8 mouse cellular contexts compared by ENCODE assay signal in the genomic region with DNA sequence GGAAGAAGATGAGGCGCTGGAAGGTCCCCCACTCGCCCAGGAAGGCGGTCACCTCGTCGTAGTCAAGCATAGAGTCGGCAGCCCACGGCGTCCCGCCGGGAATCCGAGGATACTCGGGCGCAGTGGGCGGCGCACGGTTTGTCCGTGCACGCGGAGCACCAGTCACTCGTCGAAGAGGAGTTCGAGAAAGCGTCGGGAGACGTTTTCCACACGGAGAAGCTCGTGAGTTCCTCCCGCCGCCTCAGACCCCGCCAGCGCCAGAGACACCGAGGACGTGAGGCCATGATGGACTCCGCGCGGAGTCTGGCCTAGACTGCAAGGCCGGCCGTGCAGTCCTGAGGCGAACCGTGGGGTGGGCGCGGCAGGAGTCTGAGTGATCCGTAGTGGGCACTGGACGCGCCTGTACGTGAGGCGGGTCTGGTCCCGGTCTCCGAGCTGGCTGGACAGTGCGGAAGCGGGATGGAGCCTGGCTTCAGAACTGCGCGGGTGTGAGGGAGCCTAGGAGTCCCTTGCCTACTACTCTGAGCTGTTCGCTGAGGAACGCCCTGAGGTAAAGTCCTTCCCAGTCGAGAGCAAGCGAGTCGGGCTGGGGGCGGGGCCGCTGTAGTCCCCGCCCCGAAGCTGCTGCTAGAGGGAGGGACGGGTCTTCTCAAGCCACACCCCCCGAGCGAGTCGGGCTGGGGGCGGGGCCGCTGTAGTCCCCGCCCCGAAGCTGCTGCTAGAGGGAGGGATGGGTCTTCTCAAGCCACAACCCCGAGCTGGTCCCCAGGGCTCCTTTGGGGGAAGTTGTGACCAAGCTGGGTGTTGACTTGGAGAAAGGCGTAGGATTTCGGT. TPM values are rescaled to one million over a fixed set of nuclear protein-coding genes. Genes with fewer than 3 reads are reported as not detected.
A peak's percentile ranks its signal among the peaks of the same experiment; 100 is the strongest.
DNase-seq lines count a peak whose midpoint lies in the region; ATAC-seq and TF ChIP-seq lines count a peak whose summit lies in the region.

A gene (minus strand): TSS at position 545 of the 834 bp plus-strand sequence.

- peak within 1 kb of the TSS; percentile 71 for H3K4me3 ChIP-seq in brown adipose tissue, adult 24 weeks (ENCODE audit: insufficient read depth, low read depth, low read length)
- H3K4me3 ChIP-seq in heart, embryonic 13.5 days, result peak within 1 kb of the TSS; percentile 65
- H3K4me3 ChIP-seq in kidney, postnatal 0 days (replicated peaks; ENCODE audit: low read depth, low read length), result peak within 1 kb of the TSS; percentile 60
- peak within 1 kb of the TSS; percentile 58 to 66 for H3K4me3 ChIP-seq in liver, embryonic 14.5 days (ENCODE audit: insufficient read depth in 1 of 2, low read depth in 2 of 2, low read length in 2 of 2)
- peak within 1 kb of the TSS; percentile 68 for H3K4me3 ChIP-seq in stomach, embryonic 15.5 days (replicated peaks)

- DNase-seq in CD4-positive, CD25-positive, alpha-beta regulatory T cell, adult 2 months (ENCODE audit: low read depth, low spot score), result peak; percentile 77
- peak; percentile 94 for DNase-seq in kidney, postnatal 0 days (ENCODE audit: low spot score)
- DNase-seq in liver, embryonic 14.5 days (ENCODE audit: low read depth in 3 of 3, low spot score in 3 of 3), result peak; percentile 65 to 78 (median 68)
- DNase-seq in neural tube, embryonic 10.5 days (ENCODE audit: extremely low spot score, low spot score), result peak; percentile 84

- H3K27me3 ChIP-seq in heart, embryonic 13.5 days (replicated peaks), result 0 out of 2 replicates have a peak, but pooled peaks cover 5% of the 10 kb centered on the region
- H3K27me3 ChIP-seq in kidney, postnatal 0 days (ENCODE audit: insufficient read depth, low read length), result no peaks in the 10 kb centered on the region
- H3K27me3 ChIP-seq in liver, embryonic 14.5 days (ENCODE audit: control insufficient read depth, insufficient read depth, low read length), result no peaks in the 10 kb centered on the region; the same call in 1 of the 2 replicates
- no peaks in the 10 kb centered on the region for H3K27me3 ChIP-seq in stomach, embryonic 15.5 days (replicated peaks)

- H3K4me1 ChIP-seq in brown adipose tissue, adult 24 weeks (ENCODE audit: control insufficient read depth, insufficient read depth, insufficient read length, low read length), result no peaks in the 10 kb centered on the region
- H3K4me1 ChIP-seq in heart, embryonic 13.5 days, result peaks cover 12% of the 10 kb centered on the region
- H3K4me1 ChIP-seq in kidney, postnatal 0 days (replicated peaks; ENCODE audit: insufficient read depth, low read length), result no peaks in the 10 kb centered on the region
- peaks cover 0 to 6% of the 10 kb centered on the region in 2 experiments; a peak in 2 of 4 replicates for H3K4me1 ChIP-seq in liver, embryonic 14.5 days (replicated peaks; ENCODE audit: control insufficient read depth in 2 of 2, insufficient read depth in 2 of 2, low read length in 1 of 2)
- 0 out of 2 replicates have a peak, but pooled peaks cover 4% of the 10 kb centered on the region for H3K4me1 ChIP-seq in stomach, embryonic 15.5 days

- no peak for TF ChIP-seq EP300 in liver, embryonic 14.5 days (IDR thresholded peaks at IDR 0.05; ENCODE audit: low read depth)

- no peak within 1 kb of the TSS for H3K27ac ChIP-seq in brown adipose tissue, adult 24 weeks (replicated peaks; ENCODE audit: low read depth, low read length)
- H3K27ac ChIP-seq in heart, embryonic 13.5 days (replicated peaks), result peak within 1 kb of the TSS; percentile 26; the same call in 1 of the 2 replicates
- H3K27ac ChIP-seq in kidney, postnatal 0 days, result peak within 1 kb of the TSS; percentile 69
- H3K27ac ChIP-seq in liver, embryonic 14.5 days, result no peak within 1 kb of the TSS
- peak within 1 kb of the TSS; percentile 84 for H3K27ac ChIP-seq in stomach, embryonic 15.5 days

- peak; percentile 78 for ATAC-seq in erythroid progenitor cell, adult 5-6 weeks (replicated peaks; ENCODE audit: low FRiP score, poor library complexity, severe bottlenecking)
- peak; percentile 89 for ATAC-seq in heart, embryonic 13.5 days (ENCODE audit: extremely low read depth, insufficient number of reproducible peaks, low FRiP score, low TSS enrichment)
- peak; percentile 97 for ATAC-seq in kidney, postnatal 0 days (replicated peaks; ENCODE audit: low FRiP score, low read depth)
- ATAC-seq in liver, embryonic 14.5 days (ENCODE audit: insufficient read depth), result peak; percentile 93
- peak; percentile 92 for ATAC-seq in stomach, embryonic 15.5 days (ENCODE audit: insufficient read depth, low FRiP score, low read depth)

- peak within 1 kb of the TSS; percentile 82 for H3K9ac ChIP-seq in heart, embryonic 13.5 days
- H3K9ac ChIP-seq in kidney, postnatal 0 days (ENCODE audit: low read depth, low read length), result peak within 1 kb of the TSS; percentile 74
- peak within 1 kb of the TSS; percentile 23 for H3K9ac ChIP-seq in liver, embryonic 14.5 days (replicated peaks)
- peak within 1 kb of the TSS; percentile 61 for H3K9ac ChIP-seq in stomach, embryonic 15.5 days

- WGBS in heart, embryonic 13.5 days, result 2% methylated on average over 73 of the region's 73 CpGs
- 2% methylated on average over 73 of the region's 73 CpGs for WGBS in kidney, postnatal 0 days
- 2% methylated on average over 73 of the region's 73 CpGs for WGBS in liver, embryonic 14.5 days (ENCODE audit: insufficient replicate concordance)
- 2% methylated on average over 73 of the region's 73 CpGs for WGBS in stomach, embryonic 15.5 days

- TF ChIP-seq CTCF in kidney, postnatal 0 days (IDR thresholded peaks at IDR 0.05; ENCODE audit: low read depth), result no peak
- no peak for TF ChIP-seq CTCF in liver, embryonic 14.5 days (IDR thresholded peaks at IDR 0.05; ENCODE audit: low read depth)

- no peaks in the 10 kb centered on the region for H3K36me3 ChIP-seq in heart, embryonic 13.5 days
- H3K36me3 ChIP-seq in kidney, postnatal 0 days (ENCODE audit: insufficient read depth, low read length), result no peaks in the 10 kb centered on the region
- H3K36me3 ChIP-seq in liver, embryonic 14.5 days (replicated peaks; ENCODE audit: control insufficient read depth, insufficient read depth, low read depth), result peaks cover 18% of the 10 kb centered on the region
- H3K36me3 ChIP-seq in stomach, embryonic 15.5 days, result no peaks in the 10 kb centered on the region

- H3K4me2 ChIP-seq in heart, embryonic 13.5 days, result peak within 1 kb of the TSS; percentile 95
- H3K4me2 ChIP-seq in kidney, postnatal 0 days (ENCODE audit: low read length), result peak within 1 kb of the TSS; percentile 93
- peak within 1 kb of the TSS; percentile 94 for H3K4me2 ChIP-seq in liver, embryonic 14.5 days (ENCODE audit: low read depth)
- peak within 1 kb of the TSS; percentile 94 for H3K4me2 ChIP-seq in stomach, embryonic 15.5 days

- no peaks in the 10 kb centered on the region for H3K9me3 ChIP-seq in heart, embryonic 13.5 days
- H3K9me3 ChIP-seq in kidney, postnatal 0 days (replicated peaks; ENCODE audit: low read length), result no peaks in the 10 kb centered on the region
- H3K9me3 ChIP-seq in liver, embryonic 14.5 days (ENCODE audit: control insufficient read depth, low read length), result no peaks in the 10 kb centered on the region
- H3K9me3 ChIP-seq in stomach, embryonic 15.5 days, result no peaks in the 10 kb centered on the region

RNA-seq across cellular contexts. Expression of the gene that starts here (rescaled TPM):
- polyA plus RNA-seq in brown adipose tissue, adult 24 weeks (2012; ENCODE audit: insufficient read depth, insufficient read length, missing spikeins), result 1.4 and 1.8 TPM in 2 replicates
- total RNA-seq in erythroid progenitor cell, adult 5-6 weeks (2015; ENCODE audit: low replicate concordance), result 4.7 and 7.5 TPM in 2 replicates
- total RNA-seq in erythroid progenitor cell, adult 5-6 weeks (2017; ENCODE audit: low replicate concordance), result 4.2 and 11.9 TPM in 2 replicates
- 2.2 TPM in 2 replicates for polyA plus RNA-seq in heart, embryonic 13.5 days (2015; fragmentation: Nextera tagmentation; extraction: Ambion mirVana)
- 5.6 and 6.0 TPM in 2 replicates for polyA plus RNA-seq in kidney, postnatal 0 days (2015; fragmentation: Nextera tagmentation; extraction: Ambion mirVana)
- 2.0 and 2.8 TPM in 2 replicates for polyA plus RNA-seq in liver, embryonic 14.5 days (2012; rRNA removed)
- polyA plus RNA-seq in liver, embryonic 14.5 days (2014; fragmentation: Nextera tagmentation; extraction: Ambion mirVana), result 1.3 and 1.7 TPM in 2 replicates
- polyA plus RNA-seq in stomach, embryonic 15.5 days (2015; fragmentation: Nextera tagmentation; extraction: Ambion mirVana), result 8.8 and 8.9 TPM in 2 replicates

Comparison
In these comparisons a context has a peak if more than half of its experiments do, and no peak if none do; other contexts are left out.
1. H3K27ac ChIP-seq: peak in heart, embryonic 13.5 days (single experiment), kidney, postnatal 0 days (single experiment) and stomach, embryonic 15.5 days (single experiment); none in brown adipose tissue, adult 24 weeks (single experiment) and liver, embryonic 14.5 days (single experiment).
2. H3K9ac ChIP-seq: peak in every context shown above with its lines; median percentile 82 in heart, embryonic 13.5 days; 74 in kidney, postnatal 0 days; 61 in stomach, embryonic 15.5 days; 23 in liver, embryonic 14.5 days.
3. Peak in every context shown above with its lines, with median percentiles within 50 percentile points of each other: DNase-seq, H3K4me3 ChIP-seq, ATAC-seq and H3K4me2 ChIP-seq.